Mouse (Mus musculus) hindbrain, embryonic 11.5 days (tissue): ENCODE results near the gene Gabarapl1. TPM values are rescaled to one million over a fixed set of nuclear protein-coding genes. Genes with fewer than 3 reads are reported as not detected.

Experiments
- ATAC-seq: fragments of 200-750 bp; cut with Nextera tagmentation; 2 replicates; pipeline ENCODE4 v1.8.0; 2017; ENCODE audit warnings: mild to moderate bottlenecking, moderate TSS enrichment, moderate library complexity; ENCODE audit not compliant: low FRiP score
- DNase-seq: peaks from one replicate; pipeline ENCODE4 v3.0.0-alpha.2; 2015; ENCODE audit warnings: low spot score
- H3K27ac ChIP-seq: fragments of 300-500 bp; sonication (generic); 2 replicates; pipeline ENCODE4 v1.5.1; 2014; ENCODE audit warnings: mild to moderate bottlenecking, low read depth, low read length
- H3K27me3 ChIP-seq: fragments of 300-500 bp; sonication (generic); 2 replicates; pipeline ENCODE4 v1.6.1; 2014; ENCODE audit warnings: mild to moderate bottlenecking, low read length, moderate library complexity, mixed read lengths; ENCODE audit not compliant: control insufficient read depth, insufficient read depth
- H3K36me3 ChIP-seq: fragments of 300-500 bp; sonication (generic); 2 replicates; pipeline ENCODE4 v1.6.1; 2014; ENCODE audit warnings: mild to moderate bottlenecking, low read length, moderate library complexity, mixed read lengths; ENCODE audit not compliant: control insufficient read depth, insufficient read depth
- H3K4me1 ChIP-seq: fragments of 300-500 bp; sonication (generic); replicated peaks from 2 replicates; pipeline ENCODE4 v1.6.1; 2014; ENCODE audit warnings: low read length, mixed read lengths; ENCODE audit not compliant: control insufficient read depth, insufficient read depth
- H3K4me2 ChIP-seq: fragments of 300-500 bp; sonication (generic); replicated peaks from 2 replicates; pipeline ENCODE4 v1.6.1; 2014; ENCODE audit warnings: mild to moderate bottlenecking, low read depth, low read length
- H3K4me3 ChIP-seq: fragments of 300-500 bp; sonication (generic); 2 replicates; pipeline ENCODE4 v1.5.1; 2014; ENCODE audit warnings: low read depth, low read length
- H3K9ac ChIP-seq: fragments of 300-500 bp; sonication (generic); 2 replicates; pipeline ENCODE4 v1.6.1; 2014; ENCODE audit warnings: low read depth, low read length
- H3K9me3 ChIP-seq: fragments of 300-500 bp; sonication (generic); 2 replicates; pipeline ENCODE4 v1.6.1; 2016; ENCODE audit warnings: low read length; ENCODE audit not compliant: control insufficient read depth
- WGBS: fragments of 180-500 bp; shearing (Covaris S2); extraction: QIAGEN DNeasy Blood & Tissue Kit; methylation state at CpG from one replicate; pipeline ENCODE4 v1.1.7; 2014; 5-methylcytosine and 5-hydroxymethylcytosine counted together
- polyA plus RNA-seq: library from polyadenylated mRNA; unstranded; fragments of >200 nt; fragmentation: Nextera tagmentation; extraction: Ambion mirVana; gene quantifications from 2 replicates; pipeline ENCODE4 v1.2.1, GENCODE M21; 2014

Gabarapl1 gene
- polyA plus RNA-seq, 1 experiment from 2014 or later = 26.7 TPM

DNA sequence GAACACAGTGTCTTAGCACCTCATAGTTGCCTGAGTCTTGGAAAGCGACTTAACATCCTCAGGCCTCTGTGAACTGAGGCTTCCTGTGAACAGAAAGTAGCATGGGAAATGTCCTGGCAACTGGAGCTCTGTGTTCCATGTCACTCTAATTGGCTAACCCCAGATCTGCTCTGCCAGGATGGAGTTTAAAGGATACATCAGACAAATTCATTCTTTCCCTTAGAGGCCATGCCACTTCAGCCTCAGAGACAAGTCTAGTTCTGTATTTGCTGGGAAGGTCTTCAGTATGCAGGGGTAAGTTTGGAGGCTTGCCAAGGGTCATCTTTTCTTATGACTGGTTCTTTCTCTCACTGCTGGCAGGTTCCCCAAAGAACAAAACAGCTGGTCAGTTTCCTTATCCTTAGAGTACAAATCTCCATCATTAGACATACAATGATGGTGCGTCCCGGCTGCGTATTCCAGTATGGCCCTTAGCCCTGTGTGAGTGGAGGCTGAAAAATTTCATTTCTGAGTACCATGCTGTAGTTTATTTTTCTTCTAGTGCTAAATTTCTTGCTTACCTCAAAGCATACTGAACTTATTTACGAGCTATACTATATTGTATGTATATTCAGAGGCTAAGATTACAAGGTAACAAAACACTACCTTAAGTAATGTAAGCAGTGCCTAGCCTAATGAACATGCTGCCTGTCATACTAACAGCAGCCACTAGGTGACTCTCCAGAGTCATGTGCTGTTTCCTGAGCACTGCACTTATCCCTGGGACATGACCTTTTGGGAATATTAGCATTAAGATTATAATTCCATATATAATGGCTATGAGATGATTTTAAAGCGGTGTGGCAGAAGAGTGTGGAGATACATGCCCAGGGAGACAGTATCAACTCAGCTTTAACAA, 11.0 kb downstream of the Gabarapl1 start:
- H3K36me3 ChIP-seq = no peaks in the 10 kb centered on the region; the same call in none of the 2 replicates
- peak; percentile 78 for DNase-seq
- H3K27ac ChIP-seq = no peak overlapping the region
- H3K4me2 ChIP-seq = no peak overlapping the region
- 70% methylated on average over 6 of the region's 6 CpGs for WGBS
- no peaks in the 10 kb centered on the region for H3K27me3 ChIP-seq
- no peak overlapping the region for H3K9ac ChIP-seq
- ATAC-seq = peak; percentile 76
- H3K4me1 ChIP-seq = no peaks in the 10 kb centered on the region
- no peaks in the 10 kb centered on the region for H3K9me3 ChIP-seq
- no peak overlapping the region for H3K4me3 ChIP-seq

DNA sequence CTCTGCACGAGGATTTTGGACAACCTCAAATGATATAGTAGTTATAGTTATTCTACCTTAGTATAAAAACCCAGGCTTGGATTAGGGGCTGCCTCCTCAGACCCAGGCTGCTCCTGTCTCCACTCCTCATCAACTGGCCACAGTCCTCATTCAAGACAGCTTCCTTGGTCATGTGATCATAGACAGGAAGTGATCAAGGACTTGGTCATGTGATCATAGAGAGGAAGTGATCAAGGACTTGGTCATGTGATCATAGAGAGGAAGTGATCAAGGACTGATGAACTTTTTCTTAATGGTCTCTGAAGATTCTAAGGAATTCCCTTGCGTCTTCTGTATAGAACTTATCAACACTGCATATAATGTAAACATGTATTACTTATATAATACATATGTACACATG, 14.3 kb downstream of the Gabarapl1 start:
- 88% methylated on average over 2 of the region's 2 CpGs for WGBS
- ATAC-seq = no peak
- Histone ChIP-seq H3K36me3 (no peaks in the 10 kb centered on the region), H3K27me3 (no peaks in the 10 kb centered on the region), H3K27ac (no peak overlapping the region), H3K4me2 (no peak overlapping the region), H3K4me3 (no peak overlapping the region), H3K4me1 (no peaks in the 10 kb centered on the region), H3K9me3 (no peaks in the 10 kb centered on the region), H3K9ac (no peak overlapping the region)
- no peak for DNase-seq

DNA sequence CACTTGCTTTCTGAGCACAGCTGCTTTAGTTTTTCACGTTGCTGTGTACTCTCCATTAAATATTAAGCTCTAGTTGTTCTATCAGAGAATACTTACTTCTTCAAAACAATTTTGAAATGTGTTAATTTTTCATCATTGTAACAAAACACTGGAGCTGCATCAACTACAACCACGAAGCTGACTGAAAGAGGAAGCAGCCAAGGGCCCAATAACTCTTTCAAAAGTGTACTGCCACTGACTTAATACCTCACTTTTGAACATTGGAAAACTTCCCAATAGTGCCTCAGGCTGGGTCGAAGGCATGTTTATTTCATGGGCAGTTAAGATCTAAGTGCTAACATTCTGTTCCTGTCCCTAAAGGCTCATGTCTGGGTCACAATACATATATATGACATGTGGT, 15.0 kb downstream of the Gabarapl1 start:
- Histone ChIP-seq H3K9ac (no peak overlapping the region), H3K27me3 (no peaks in the 10 kb centered on the region)
- no peak for ATAC-seq

DNA sequence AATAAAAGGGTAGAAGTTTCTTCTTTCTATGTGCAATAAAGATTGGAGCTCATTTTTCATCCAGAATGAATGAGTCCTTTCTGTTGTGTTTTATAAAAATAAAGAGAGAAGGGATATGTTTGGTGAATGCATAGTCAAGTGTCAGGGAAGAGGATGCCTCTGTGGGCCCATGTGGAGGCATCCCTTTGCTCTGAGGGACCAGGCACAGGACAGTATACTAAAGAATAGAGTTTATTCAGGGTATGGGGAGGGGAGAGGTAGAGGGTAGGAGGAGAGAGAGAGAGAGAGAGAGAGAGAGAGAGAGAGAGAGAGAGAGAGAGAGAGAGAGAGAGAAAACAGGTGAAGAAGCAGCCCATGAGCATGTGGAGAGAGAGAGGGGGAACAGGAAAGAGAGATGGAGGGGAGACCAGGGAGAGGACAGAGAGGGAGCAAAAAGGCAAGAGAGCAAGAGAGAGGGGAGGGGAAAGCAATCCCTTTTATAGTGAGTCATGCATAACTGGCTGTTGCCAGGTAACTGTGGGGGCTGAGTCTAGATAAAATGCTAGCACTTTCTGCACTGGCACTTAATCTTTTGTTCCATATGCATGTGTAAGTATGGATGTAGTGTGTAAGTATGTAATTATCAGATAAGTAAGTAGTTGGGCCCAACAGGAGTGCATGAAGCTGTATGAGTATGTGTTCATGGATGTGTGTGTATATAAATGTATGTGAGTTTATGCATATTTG, 24.5 kb downstream of the Gabarapl1 start:
- Histone ChIP-seq H3K36me3 (no peaks in the 10 kb centered on the region), H3K27me3 (no peaks in the 10 kb centered on the region), H3K9ac (no peak overlapping the region), H3K27ac (no peak overlapping the region), H3K9me3 (no peaks in the 10 kb centered on the region), H3K4me1 (no peaks in the 10 kb centered on the region), H3K4me3 (no peak overlapping the region), H3K4me2 (no peak overlapping the region)
- DNase-seq (peak; percentile 39), ATAC-seq (peak; percentile 59)

More for the DNA sequence above, 15.0 kb downstream of the Gabarapl1 start:
- Histone ChIP-seq H3K27ac (no peak overlapping the region), H3K36me3 (no peaks in the 10 kb centered on the region), H3K4me1 (no peaks in the 10 kb centered on the region), H3K4me2 (no peak overlapping the region), H3K9me3 (no peaks in the 10 kb centered on the region), H3K4me3 (no peak overlapping the region)
- 76% methylated on average over 3 of the region's 3 CpGs for WGBS
- DNase-seq = no peak

DNA sequence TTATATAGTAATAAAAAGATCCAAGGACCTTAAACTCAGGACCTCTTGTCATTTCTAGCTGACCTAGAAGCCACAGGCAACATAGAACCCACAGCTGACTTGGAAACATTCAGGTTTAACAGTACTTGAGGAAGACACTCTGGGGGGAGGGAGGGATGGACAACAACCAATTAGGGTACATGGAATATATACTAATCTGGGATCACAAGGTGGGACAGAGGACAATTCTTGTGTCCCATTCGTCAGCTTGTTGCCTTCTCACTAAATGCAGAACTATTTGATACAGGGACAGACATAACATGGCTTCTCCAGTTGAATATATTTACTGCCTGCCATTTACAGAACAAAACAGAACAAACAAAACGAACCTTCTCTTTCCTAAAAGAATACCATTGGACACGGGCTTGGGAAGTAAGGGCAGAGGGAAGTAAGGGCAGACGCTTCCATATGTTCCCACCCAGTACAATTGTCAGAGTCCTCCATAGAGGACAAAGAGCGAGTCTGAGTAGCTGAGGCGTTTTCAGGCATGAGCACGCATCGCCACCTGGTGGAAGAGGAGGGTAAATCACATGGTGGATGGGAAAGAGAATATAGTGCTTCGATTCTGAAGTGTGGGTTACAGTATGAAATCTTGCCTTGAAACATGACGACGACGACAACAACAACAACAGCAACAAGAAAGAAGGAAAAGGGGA, 26.1 kb downstream of the Gabarapl1 start:
- Histone ChIP-seq H3K36me3 (no peaks in the 10 kb centered on the region), H3K4me1 (no peaks in the 10 kb centered on the region), H3K9ac (0 out of 2 replicates have a peak overlapping the region, but pooled peaks have one; percentile 35), H3K27ac (no peak overlapping the region), H3K4me3 (no peak overlapping the region), H3K27me3 (no peaks in the 10 kb centered on the region), H3K9me3 (no peaks in the 10 kb centered on the region), H3K4me2 (no peak overlapping the region)
- DNase-seq (peak; percentile 86), ATAC-seq (peak; percentile 83)
- 22% methylated on average over 12 of the region's 12 CpGs for WGBS

DNA sequence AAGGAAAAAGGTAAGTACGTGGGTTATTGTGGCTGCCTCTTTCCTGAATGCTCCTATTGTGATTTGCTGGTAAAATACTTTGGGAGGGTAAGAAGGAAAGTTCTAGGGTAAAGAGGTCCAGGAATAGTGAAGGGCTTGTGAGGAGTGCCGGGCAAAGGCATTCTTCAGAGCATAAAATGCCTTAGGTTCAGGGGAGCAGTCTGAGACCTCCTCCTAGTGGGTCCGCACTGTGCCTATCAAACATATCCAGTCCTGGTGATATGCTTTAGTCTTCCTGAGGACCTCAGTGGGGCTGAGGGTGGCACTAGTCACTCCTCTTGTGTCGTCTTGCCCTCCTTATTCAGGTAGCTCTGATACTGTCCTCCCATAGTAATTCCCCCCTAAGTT, 26.7 kb downstream of the Gabarapl1 start:
- no peak overlapping the region for H3K9ac ChIP-seq
- H3K4me3 ChIP-seq = no peak overlapping the region
- H3K4me1 ChIP-seq = no peaks in the 10 kb centered on the region
- no peak overlapping the region for H3K27ac ChIP-seq
- 62% methylated on average over 4 of the region's 4 CpGs for whole genome bisulfite sequencing
- peak; percentile 43 for ATAC-seq
- H3K9me3 ChIP-seq = no peaks in the 10 kb centered on the region
- no peak overlapping the region for H3K4me2 ChIP-seq
- no peaks in the 10 kb centered on the region for H3K36me3 ChIP-seq
- no peaks in the 10 kb centered on the region for H3K27me3 ChIP-seq
- no peak for DNase-seq

DNA sequence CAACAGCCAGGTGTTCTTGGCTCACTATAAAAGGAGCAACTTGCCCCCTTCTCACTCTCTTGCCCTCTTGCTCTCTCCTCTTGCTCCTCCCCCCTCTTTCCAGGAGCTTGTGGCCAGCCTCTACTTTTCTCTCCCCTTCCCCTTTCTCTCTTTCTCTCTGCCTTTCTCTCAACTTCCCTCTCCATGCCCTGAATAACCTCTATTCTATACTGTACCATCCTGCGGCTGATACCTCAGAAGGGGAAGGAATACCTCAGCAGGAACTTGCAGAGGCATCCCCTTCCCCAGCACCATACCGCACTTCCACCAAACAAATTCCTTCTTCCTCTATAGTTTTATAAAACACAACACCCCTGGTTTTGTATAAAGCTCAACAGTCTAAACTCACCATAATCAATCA, 32.3 kb downstream of the Gabarapl1 start:
- ATAC-seq (no peak), DNase-seq (no peak)
- Histone ChIP-seq H3K9ac (no peak overlapping the region), H3K4me1 (no peaks in the 10 kb centered on the region), H3K4me2 (no peak overlapping the region), H3K27me3 (no peaks in the 10 kb centered on the region), H3K27ac (no peak overlapping the region), H3K36me3 (no peaks in the 10 kb centered on the region), H3K4me3 (no peak overlapping the region), H3K9me3 (no peaks in the 10 kb centered on the region)
- WGBS = 91% methylated on average over 2 of the region's 2 CpGs

DNA sequence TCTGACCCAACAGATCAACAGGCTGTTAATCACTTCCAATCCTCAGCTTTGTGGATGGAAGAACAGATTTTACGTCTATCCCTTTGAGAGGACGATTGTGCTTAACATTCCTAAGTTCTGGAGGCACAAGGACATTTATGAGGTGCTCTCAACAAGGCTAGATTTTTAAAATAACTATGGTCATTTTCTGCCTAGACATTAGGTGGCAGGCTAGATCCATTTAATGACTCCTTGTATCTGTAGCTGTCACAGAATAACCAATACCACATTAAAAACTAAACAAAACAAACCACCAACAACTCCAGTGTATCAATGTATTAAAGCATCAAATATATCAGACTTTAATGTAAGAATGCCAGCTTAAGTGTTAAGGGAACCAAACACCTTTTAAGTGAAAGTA, 42.4 kb downstream of the Gabarapl1 start:
- 62% methylated on average over 2 of the region's 2 CpGs for whole genome bisulfite sequencing
- ATAC-seq = no peak
- no peak overlapping the region for H3K9ac ChIP-seq

More for the DNA sequence above, 42.4 kb downstream of the Gabarapl1 start:
- Histone ChIP-seq H3K27me3 (no peaks in the 10 kb centered on the region), H3K9me3 (no peaks in the 10 kb centered on the region), H3K27ac (no peak overlapping the region), H3K4me1 (no peaks in the 10 kb centered on the region), H3K36me3 (no peaks in the 10 kb centered on the region), H3K4me2 (no peak overlapping the region), H3K4me3 (no peak overlapping the region)
- DNase-seq = no peak
